Mouse (Mus musculus): Measurements from ENCODE around the gene Selenoh.
A peak's percentile ranks its signal among the peaks of the same experiment; 100 is the strongest.
"Not testable (repeated sequence)": the region's sequence is repeated elsewhere in the genome, so short reads cannot be mapped to it uniquely, and the experiment has no call there.

The Selenoh gene

GRCm38 (mm10) chr2:84671535-84671934, 965 bp upstream of the Selenoh start:
- DNase-seq (ENCODE audit: low spot score in 2 of 2), result not testable (repeated sequence)

- DNase-seq (ENCODE audit: low spot score in 2 of 2), result no peak
These were observed 572 bp downstream of the Selenoh start for GRCm38 (mm10) chr2:84669828-84670568.

GRCm38 (mm10) chr2:84666081-84666480, 4.5 kb downstream of the Selenoh start:
- no peak for DNase-seq (ENCODE audit: low spot score in 2 of 2)

- DNase-seq (ENCODE audit: low spot score in 2 of 2), result no peak
These were observed 7.7 kb downstream of the Selenoh start for GRCm38 (mm10) chr2:84662866-84663265.

- no peak for DNase-seq (ENCODE audit: low spot score in 2 of 2)
These were observed 10.3 kb downstream of the Selenoh start for GRCm38 (mm10) chr2:84660253-84660652.

- DNase-seq (ENCODE audit: low spot score in 2 of 2), result no peak
These were observed 11.8 kb downstream of the Selenoh start, which contains the start of gene Btbd18 for GRCm38 (mm10) chr2:84658806-84659205. Btbd18 (plus strand) TSS chr2:84659079.

GRCm38 (mm10) chr2:84655864-84656263, 14.7 kb downstream of the Selenoh start:
- no peak for DNase-seq (ENCODE audit: low spot score in 2 of 2)

- DNase-seq (ENCODE audit: low spot score in 2 of 2), result no peak
These were observed 17.2 kb downstream of the Selenoh start for GRCm38 (mm10) chr2:84653354-84653753.

- DNase-seq (ENCODE audit: low spot score in 2 of 2), result peak; percentile 75 to 82
These were observed 19.9 kb downstream of the Selenoh start, which contains the start of gene Ctnnd1 for GRCm38 (mm10) chr2:84650464-84651195. Ctnnd1 (minus strand) TSS chr2:84650765.

- no peak for DNase-seq (ENCODE audit: low spot score in 2 of 2)
These were observed 20.9 kb downstream of the Selenoh start for GRCm38 (mm10) chr2:84649674-84650073.

- no peak for DNase-seq (ENCODE audit: low spot score in 2 of 2)
These were observed 22.2 kb downstream of the Selenoh start for GRCm38 (mm10) chr2:84648369-84648768.

GRCm38 (mm10) chr2:84647051-84647568, 23.5 kb downstream of the Selenoh start:
- no peak for DNase-seq (ENCODE audit: low spot score in 2 of 2)

- no peak for DNase-seq (ENCODE audit: low spot score in 2 of 2)
These were observed 24.4 kb downstream of the Selenoh start for GRCm38 (mm10) chr2:84646138-84646537.

GRCm38 (mm10) chr2:84640833-84641232, 29.7 kb downstream of the Selenoh start:
- DNase-seq (ENCODE audit: low spot score in 2 of 2), result no peak

GRCm38 (mm10) chr2:84638428-84639220, 31.9 kb downstream of the Selenoh start:
- no peak for DNase-seq (ENCODE audit: low spot score in 2 of 2)

GRCm38 (mm10) chr2:84637452-84638165, 33.0 kb downstream of the Selenoh start:
- no peak for DNase-seq (ENCODE audit: low spot score in 2 of 2)

GRCm38 (mm10) chr2:84636231-84636741, 34.3 kb downstream of the Selenoh start:
- no peak for DNase-seq (ENCODE audit: low spot score in 2 of 2)

- DNase-seq (ENCODE audit: low spot score in 2 of 2), result peak; percentile 61 to 79
These were observed 35.0 kb downstream of the Selenoh start for GRCm38 (mm10) chr2:84635611-84636010.

- DNase-seq (ENCODE audit: low spot score in 2 of 2), result no peak
These were observed 35.6 kb downstream of the Selenoh start for GRCm38 (mm10) chr2:84634934-84635482.

- no peak for DNase-seq (ENCODE audit: low spot score in 2 of 2)
These were observed 36.6 kb downstream of the Selenoh start for GRCm38 (mm10) chr2:84634006-84634405.

- no peak for DNase-seq (ENCODE audit: low spot score in 2 of 2)
These were observed 37.6 kb downstream of the Selenoh start for GRCm38 (mm10) chr2:84632999-84633398.
